Mouse (Mus musculus) neural tube, embryonic 10.5 days (tissue): ENCODE measurements at regions not wholly inside any gene's neighbourhood (a gene's known extent, or its start where the extent isn't known, plus 50 kb on each side); places are given as distances from the start of the nearest gene placed in this dataset.

Experiments used
- DNase-seq: peaks from one replicate; pipeline ENCODE4 v3.0.0-alpha.2; 2017; ENCODE audit warnings: low spot score; ENCODE audit errors: extremely low spot score

DNA sequence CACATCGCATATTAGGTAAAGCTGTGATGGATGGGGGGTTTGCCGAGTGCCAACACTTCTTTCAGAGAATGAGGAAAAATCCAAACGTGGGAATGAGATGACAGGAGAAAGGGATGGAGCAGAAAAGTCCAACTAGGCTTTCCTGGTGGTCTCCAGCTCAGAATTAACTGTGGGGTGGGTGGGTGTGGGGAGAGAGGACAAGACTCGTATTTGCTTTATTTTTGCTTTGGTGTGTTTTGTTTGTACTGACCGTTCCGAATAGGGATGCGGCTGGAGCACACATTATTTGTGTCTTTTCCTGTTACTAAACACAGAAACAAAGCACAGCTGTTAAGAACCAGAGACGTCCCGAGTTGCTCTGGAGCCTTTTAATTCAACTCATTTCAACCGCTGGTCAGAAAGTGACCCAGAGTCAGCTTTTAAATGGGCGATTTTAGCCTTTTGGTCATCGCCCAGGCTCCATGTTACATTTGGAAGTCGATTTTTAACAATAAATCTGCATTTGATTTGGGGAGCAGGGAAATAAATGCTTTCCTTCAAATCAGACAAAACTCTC lies 136.7 kb downstream of the Gm10295 start:
- no peak for DNase-seq

DNA sequence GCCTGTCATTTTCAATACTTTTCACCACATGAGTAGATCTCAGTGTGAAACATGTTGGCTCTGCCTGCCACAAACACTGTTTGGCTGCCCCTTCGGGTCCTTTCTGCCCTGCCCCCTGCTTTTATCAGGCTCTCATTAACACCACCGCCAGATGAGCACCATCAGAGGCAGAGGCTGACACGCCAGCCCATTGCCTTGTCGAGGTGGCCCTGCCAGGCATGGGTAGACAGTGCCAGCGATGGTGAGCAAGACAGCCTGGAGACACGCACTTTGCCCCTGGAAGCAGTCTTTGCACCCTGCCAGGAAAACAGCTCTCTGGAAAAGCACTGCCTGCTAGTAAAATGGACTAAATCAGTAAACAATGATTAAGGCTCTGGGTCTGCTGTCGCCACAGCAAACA lies 158.2 kb downstream of the Gm10295 start:
- peak; percentile 15 for DNase-seq

DNA sequence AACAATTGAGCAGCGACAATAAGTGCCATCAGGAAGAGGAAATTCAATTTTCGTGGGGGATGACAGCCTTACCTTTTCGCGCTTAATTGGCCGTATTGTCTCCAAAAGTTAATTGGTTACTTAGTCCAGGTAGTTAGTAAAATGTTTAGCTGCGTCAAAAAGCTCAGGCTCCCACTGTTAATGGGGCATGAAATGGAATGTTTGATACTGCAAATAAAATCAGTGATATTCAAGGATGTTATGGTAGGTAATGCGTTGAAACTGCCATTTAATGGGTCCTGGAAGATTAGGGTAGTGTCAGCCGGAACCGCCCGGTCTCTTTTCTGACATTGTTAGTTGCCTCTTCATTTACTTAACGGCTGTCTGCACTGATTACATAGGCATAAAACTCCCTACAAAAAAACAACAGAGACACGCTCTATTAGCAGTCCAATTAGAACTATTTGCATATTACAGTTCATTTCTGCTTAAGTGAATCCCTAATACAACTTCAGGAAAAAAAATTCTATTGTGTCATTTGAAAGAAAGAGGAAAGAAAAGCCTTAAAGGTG lies 161.0 kb downstream of the Gm10295 start:
- no peak for DNase-seq

- DNase-seq = no peak
These were observed 161.5 kb downstream of the Gm10295 start for GRCm38 (mm10) chr7:71189757-71190156.

GRCm38 (mm10) chr7:71188119-71188518 lies 163.2 kb downstream of the Gm10295 start:
- peak; percentile 27 for DNase-seq

DNA sequence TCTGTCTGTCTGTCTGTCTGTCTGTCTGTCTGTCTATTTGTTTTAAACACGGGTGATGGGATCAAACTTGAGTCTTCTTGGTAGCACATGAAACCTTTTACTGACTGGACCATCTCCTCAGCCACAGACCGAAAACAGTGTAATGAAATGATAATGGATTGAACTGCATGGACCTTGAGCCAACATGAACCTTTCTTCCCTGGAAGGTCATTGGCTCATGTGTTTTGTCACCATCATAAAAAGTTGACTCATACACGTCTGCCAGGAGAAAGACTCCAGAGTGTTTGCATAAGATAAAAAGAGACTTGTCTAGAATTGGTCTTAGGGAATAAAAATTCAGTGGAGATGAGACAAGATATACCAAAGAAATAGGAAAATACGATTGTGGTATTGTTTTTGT lies 176.4 kb downstream of the Gm10295 start:
- DNase-seq = no peak

DNA sequence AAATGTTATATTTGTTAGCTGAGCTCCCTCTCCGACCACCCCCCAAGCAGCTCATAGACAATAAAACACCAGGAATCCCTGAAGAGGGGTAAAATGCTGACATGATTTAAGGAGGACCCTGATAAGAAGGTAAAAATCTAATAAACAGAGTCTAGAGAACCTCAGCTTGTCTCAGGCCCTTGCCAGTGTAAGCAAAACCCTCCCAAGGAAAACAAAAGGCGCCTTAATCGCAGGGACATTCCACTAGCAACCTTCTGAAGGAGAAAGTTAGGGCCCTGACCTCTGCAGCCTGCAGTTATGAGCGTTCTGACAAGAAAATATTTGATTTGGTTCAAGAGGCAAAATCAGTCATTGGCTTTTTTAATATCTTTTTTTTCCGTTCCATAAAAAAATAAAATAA lies 212.2 kb downstream of the Gm10295 start:
- DNase-seq = no peak

- no peak for DNase-seq
These were observed 221.3 kb downstream of the Gm10295 start for GRCm38 (mm10) chr7:71129981-71130380.

DNA sequence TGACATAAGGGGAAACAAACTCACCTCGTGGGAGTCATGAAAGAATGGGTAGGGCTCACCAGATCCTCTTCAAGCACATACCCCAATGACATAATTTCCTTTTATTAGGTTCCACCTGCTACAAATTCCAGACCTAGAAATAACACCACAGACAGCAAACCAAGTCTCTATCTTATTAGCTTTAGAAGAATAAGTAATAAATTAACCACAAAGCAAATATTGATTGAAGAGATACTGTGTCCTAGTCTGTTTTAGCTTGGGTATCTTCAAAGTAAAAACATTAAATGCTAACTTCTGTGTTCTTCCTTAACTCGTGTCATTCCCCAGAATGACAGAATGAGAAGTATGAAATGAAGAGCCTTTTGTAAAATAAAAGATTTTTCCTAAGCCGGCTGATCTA lies 222.4 kb downstream of the Gm10295 start:
- DNase-seq = no peak

DNA sequence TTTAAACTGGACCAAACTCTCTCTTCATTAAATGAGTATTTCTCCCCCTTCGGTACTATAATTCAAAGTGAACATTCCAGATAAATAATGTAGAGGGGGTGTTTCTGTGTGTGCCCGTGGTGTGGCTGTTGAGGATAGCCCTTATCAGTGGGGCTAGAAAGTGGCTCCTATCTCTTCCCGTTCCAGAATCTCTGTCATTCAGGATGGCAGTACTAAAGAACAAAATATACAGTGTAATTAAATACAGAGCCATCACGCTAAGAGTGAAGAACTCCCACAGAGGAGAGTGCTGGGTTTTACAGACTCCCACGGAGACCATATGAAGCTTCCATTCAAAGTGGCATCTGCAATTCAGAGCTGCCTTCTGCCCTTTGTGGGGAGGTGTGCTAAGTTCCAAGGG lies 229.8 kb downstream of the Gm10295 start:
- no peak for DNase-seq

DNA sequence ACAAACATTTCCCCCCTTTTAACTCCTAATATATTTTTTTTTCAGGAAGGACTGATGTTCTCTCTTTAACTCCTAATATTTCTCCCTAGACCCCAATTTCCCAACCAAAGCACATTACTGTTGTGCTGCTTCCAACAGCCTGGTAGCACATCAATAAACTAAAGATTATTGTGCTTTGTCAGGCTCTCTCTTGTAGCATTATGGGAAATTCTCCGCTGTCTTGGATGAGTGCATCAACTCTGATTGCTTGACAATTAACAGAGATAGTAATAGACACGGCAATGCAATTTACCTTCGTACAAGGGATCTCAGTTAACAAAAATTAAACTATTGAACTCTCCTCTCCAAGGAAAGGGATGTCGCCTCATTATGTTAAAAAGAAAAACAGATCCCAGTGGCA lies 230.3 kb downstream of the Gm10295 start:
- DNase-seq = no peak

DNA sequence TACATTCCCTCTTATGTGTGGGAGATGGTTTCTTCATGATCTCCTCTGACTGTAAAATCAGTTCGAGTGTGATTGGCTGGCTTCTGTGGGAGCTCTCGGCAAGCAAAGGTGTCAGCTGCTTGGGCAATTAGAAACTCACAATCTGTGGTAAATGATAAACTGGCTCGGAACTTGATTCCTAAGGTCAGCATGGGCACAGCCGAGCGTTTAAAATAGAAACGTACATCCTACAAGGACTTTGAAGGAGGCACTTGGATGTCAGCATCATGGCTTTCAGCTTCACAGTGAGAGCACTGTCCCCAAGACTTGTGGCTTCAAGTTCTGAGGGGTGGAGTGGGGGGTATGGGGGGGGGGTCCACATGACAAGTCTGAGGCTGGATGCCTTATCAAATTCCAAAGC lies 231.3 kb downstream of the Gm10295 start:
- DNase-seq = no peak

- no peak for DNase-seq
These were observed 244.2 kb downstream of the Gm10295 start for GRCm38 (mm10) chr7:71107101-71107500.

GRCm38 (mm10) chr7:71100266-71100665 lies 251.0 kb downstream of the Gm10295 start:
- no peak for DNase-seq

DNA sequence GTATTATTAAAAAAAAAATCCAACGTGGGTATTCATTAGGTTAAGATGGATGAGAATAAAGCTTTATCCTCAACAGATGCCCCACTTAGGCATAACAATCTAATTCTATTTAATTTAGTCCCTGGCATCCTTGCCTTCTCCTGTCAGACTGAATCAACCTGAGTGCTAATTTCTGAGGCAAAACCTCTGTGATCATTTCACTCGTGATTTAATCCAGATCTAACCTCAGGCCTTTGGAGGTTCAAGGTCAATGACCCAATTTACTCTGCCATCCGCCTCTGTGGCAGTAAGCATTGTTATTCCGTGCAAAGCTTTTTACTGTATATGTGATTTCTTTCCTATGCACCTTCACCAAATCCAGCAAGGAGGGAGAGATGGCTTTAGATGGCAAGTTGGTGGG lies 253.0 kb downstream of the Gm10295 start:
- DNase-seq = no peak

DNA sequence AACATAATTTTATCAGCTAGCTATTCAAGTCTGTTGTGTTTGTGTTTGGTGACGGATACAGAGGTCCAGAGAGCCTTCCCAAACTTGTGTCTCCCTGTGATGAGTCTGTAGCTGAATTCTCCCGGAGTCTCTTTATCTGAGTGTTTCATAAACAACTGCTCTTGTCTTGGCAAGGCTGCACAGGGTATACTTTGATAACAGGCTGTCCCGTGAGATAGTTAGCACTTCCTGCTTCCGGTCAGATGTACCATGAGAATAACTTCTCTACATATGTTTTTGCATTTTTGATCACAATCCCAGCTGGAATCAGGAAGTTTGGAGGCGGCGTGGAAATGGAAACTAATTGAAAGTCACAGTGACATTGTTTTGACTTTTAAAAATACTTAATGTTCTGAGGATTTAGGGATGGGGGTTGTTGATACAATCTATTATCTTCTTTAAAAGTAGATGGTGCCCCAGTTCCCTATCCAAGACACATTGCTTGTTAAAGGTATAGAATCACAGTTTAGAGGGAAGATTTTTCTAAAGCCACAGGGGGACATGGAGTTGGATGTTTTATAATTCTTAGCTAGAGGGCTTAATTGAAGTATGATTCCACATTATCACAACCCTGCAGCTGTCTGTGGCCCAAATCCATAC lies 257.9 kb downstream of the Gm10295 start:
- DNase-seq = no peak

DNA sequence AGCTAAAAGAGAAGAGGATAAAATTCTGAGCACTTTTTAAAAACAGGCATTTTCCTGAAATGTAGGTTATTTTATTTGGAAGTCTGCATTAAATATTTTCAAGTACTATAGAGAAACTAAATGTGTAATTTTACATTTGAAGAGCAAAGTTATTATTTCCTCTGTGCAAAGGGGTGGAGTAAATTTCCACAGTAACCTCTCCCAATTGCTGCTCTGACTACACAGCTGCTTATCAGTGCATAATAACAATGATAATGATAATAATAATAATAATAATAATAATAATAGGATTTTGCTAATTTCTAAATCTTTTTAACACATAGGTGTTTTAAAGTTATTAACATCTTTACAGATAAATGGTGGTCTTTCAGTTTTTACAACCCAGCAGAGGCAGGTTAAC lies 258.5 kb downstream of the Gm10295 start:
- no peak for DNase-seq

GRCm38 (mm10) chr7:71092301-71092700 lies 259.0 kb downstream of the Gm10295 start:
- DNase-seq = no peak

GRCm38 (mm10) chr7:71064446-71065391 lies 286.6 kb downstream of the Gm10295 start:
- DNase-seq = peak; percentile 25

DNA sequence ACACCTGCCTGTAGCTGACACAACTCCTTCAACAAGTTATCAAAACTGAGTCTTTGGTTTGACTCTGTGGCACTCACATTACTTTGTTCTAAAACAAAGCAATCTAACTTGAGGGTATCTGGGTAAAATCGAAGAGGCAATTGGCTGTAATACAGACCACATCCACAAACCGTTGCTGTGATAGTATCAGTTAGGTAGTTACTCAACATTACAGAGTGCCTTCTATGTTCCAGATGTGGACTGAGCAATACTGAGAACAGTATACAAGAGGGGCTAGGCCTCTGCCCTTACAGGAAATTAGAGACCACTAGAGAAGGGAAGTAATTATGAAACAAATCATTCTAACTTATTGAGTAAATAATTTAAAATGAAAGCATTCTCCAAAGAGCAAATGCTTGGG lies 300.5 kb downstream of the Gm10295 start:
- DNase-seq = no peak

DNA sequence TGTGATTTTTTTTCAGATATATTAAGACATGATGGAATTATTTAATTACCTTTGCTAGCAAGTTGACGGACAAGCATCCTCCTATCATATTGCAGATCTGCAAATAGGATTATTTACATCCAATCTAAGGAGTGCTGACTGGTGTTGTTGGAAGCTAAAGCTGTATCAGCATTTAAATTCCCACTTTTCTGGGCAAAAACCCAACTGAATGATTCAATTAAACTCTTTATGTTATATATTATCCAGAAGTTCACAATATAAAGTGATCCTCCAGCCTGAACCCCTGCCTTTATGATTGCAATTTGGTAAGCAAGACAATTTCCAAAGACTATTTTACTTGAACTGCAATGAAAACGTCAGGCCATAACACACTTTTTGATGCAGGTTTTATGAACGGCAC lies 304.1 kb downstream of the Gm10295 start:
- DNase-seq = no peak

- no peak for DNase-seq
These were observed 304.7 kb downstream of the Gm10295 start for GRCm38 (mm10) chr7:71046596-71046995.
